Mouse (Mus musculus) lung, adult 10 weeks (tissue): Measurements from ENCODE around the gene Arhgap9. TPM values are rescaled to one million over a fixed set of nuclear protein-coding genes. Genes with fewer than 3 reads are reported as not detected.

Source experiments
- polyA plus RNA-seq: library from polyadenylated mRNA; stranded (reverse); fragments of 350-450 nt; fragmentation: Illumina TruSeq; extraction: RNeasy Lipid Tissue Mini Kit (QIAGEN cat#74804); gene quantifications from one replicate; pipeline ENCODE4 v1.2.3, GENCODE M21; 2014; ENCODE audit warnings: low read depth, low replicate concordance; ENCODE audit not compliant: insufficient read depth

Arhgap9 gene
- 17.6 TPM for polyA plus RNA-seq

DNA sequence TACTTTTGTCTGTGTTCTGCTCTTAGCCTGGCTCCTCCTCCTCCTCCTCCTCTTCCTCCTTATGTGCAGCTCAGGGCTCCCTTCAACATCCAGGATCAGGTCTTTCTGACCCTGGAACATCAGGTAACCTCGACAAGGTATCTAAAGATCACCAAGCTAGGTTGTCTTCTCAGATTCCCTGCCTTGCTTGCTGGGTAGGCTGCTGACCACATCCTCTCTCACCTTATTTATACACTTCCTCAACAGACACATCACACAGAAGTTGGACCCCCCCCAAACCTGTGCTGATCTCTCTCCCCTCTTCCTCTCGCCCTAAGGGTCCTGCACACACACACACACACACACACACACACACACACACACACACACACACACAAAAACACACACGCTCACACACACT is at the start of gene Arhgap9:
TSS of gene Arhgap9 (plus strand) at position 344 of the 400 bp plus-strand sequence.

GRCm38 (mm10) chr10:127288800-127289572 is 32.8 kb upstream of the Arhgap9 start, which contains the start of gene Mbd6:
Gene Mbd6 (minus strand): TSS chr10:127289018.

DNA sequence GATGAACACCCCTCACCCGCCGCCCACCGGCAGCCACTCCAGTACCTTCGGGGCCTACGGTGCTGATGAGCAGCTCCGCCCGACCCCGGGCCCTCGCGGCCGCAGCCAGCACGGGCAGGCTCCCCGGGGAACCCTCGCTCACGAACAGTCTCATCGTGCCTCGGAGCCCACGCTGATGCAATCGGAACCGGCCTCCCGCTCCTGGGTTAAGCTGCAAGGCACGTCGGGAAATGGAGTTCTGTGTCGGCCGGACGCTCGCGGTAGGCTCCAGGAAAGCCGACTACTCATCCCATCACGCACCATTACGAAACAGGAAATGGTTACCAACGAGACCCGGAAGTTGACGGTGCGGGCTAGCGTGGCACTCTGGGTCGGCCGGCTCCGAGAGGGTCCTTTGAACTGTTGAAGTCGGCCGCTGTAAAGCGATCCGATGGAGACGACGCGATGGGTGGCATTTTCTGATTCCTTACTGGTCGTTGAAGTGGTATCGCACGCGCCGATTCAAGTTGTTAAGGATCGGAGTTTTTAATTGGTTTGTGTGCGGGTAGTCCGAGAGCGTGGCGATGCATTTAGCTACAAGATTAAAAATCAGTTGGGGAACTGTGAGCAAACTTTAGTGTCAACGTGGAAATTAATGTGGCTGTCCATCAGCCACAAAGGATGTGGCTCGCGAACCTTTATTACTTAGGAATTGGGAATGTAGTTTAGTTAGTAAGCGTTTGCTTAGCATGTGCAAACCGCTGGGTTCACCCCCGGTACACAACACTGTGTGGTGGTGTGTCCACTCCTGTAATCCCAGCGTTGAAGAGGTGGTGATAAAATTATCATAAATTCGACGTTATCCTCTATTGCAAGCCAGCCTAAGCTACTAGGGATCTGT is 10.0 kb upstream of the Arhgap9 start, which contains the start of gene Mars:
TSS of gene Mars (minus strand) at position 311 of the 880 bp plus-strand sequence.

DNA sequence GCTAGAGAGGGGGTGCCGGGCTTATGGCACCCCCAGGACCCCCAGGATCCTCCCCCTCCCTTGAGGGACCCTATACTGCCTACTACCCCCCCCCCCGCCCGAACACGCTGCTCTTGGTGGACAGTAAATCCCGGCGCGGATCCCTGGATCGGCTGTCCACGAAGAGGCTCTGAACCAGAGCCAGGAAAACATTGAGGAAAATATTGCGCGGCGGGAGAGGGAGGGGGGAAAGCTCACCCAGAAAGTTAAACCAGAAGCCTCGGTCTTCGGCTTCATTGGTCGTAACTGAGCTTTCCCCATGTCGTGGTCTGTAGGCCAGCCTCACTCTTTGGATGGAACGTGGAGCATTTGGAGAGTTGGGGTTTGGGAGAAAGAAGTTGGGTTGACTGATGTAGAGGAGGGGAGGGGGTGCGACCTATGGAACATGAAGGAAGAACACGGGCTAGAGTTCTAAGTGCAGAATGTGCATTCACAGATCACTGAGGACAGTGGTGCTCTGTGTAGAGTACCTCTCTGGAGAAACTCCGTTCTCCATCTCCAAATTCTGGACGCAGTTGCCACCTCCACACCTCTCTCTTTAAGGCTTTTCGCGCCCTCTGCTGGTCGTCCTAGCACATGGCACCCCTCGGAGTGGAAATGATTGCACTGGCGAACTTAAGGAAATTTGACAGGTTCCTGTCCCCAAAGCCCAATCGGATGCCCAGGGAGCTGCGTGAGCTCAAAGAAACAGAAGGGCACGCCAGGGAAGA is 20.3 kb downstream of the Arhgap9 start, which contains the start of gene Gli1:
TSS of gene Gli1 (minus strand) at position 84 of the 749 bp plus-strand sequence.

DNA sequence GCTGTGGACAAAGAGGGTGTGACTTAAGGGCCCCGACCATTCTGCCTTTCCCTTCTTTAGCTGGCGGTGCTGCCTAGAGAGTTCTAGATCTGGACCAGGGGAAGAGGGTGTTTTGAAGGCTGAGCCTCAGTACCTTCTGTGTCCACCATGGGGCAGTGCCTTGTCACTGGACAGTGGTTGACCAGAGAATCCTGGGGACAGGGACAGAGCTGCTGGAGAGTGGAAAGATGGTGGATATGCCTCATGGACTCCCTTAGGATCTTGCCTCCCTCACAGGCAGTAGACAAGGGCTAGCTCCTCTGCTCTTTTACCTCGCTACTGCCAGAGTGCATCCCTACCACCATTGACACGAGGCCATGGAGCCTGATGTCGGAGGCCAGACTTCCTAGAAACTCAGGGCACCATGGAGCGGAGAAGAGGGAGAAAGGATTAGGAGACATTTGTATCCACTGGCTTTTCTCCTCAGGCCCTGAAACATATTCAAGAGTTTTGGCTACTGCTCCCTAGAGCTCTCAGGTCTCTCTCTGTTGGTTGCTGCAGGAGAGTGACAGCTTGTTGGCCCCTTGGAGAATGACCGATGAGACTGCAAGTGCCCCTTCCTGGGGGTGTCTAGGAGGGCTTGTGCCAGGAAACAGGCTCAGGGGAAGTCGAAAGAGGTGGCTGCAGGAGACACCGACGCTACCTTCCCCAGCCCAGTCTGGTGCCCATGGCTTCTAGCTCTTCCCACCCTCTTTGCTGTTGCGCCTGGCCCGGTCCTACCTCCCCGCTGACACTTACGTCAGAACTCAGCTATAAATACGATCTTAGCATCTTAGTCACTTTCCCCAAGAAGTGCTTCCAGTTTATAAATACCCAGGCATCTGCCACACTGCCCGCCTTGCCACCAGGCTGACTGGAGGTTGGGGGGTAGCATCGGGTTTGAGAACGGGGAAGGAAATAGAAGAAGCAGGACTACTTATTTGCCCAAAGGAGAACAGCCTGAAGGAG is 32.4 kb downstream of the Arhgap9 start, which contains the start of gene Inhbe:
TSS of gene Inhbe (minus strand) at position 503 of the 987 bp plus-strand sequence.

DNA sequence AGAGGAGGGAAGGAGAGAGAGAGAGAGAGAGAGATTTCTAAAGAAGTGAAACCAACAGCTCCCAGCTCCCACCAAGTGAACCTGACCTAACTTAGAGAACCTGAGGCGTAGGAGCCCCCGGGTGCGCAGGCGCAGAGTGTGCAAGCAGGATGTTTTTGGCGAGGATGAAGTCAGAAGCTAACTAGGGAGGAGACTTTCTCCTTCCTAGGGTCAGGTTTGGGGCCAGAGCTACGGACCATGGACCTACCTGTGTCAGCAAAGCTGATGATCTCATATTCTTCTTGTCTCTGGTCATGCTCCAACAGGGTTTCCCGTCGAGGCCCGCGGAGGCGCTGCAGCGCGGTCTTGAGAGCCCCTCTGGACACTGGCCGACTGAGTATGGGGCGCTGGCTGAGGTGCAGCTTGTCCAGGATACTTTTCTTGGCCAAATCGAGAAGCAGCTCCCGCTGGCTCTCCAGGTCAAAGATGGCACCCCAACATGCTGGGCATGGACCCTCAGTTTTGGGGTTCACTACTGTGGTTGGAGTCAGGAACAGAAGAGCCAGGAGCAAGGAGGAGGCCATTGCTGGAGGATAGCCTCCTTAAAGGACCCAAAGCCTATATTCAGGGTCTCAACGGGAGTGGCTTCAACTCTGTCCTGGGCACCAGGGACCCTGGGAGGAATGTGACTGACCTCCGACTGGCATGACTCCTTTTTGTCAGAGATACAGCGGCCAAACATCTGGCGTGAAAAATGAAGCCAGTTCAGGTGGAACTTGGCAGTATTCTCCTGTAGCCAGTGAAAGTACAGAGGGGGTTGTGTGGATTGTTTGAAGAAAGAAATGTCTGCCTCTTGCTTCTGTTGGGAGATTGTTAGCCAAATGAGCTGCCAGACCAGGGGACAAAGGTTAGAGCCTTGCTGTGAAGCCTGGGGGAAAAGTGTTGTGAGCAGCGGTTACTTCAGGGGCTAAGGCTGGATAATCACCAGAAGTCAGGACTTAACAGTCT is 48.4 kb downstream of the Arhgap9 start, which contains the start of gene Inhbc:
TSS of gene Inhbc (minus strand) at position 598 of the 987 bp plus-strand sequence.

Other genes with a start within 250 kb of the Arhgap9 start
- 2.7 TPM for gene Agap2, start 246.7 kb upstream of the Arhgap9 start, polyA plus RNA-seq
- 76.6 TPM for gene Os9, start 200.8 kb upstream of the Arhgap9 start, polyA plus RNA-seq
- 44.3 TPM for gene B4galnt1, start 156.7 kb upstream of the Arhgap9 start, polyA plus RNA-seq
- gene Slc26a10, start 141.3 kb upstream of the Arhgap9 start, polyA plus RNA-seq: 0.32 TPM
- 19.5 TPM for gene Arhgef25, start 131.9 kb upstream of the Arhgap9 start, polyA plus RNA-seq
- 38.5 TPM for gene Dtx3, start 126.2 kb upstream of the Arhgap9 start, polyA plus RNA-seq
- 29.9 TPM for gene Pip4k2c, start 110.4 kb upstream of the Arhgap9 start, polyA plus RNA-seq
- gene Kif5a, start 58.6 kb upstream of the Arhgap9 start, polyA plus RNA-seq: 0.23 TPM
- gene Dctn2, start 55.6 kb upstream of the Arhgap9 start, polyA plus RNA-seq: 112 TPM
- 13.4 TPM for gene Mbd6, start 32.9 kb upstream of the Arhgap9 start, polyA plus RNA-seq
- gene Mars, start 10.2 kb upstream of the Arhgap9 start, polyA plus RNA-seq: 39.4 TPM
- gene Gli1, start 20.0 kb downstream of the Arhgap9 start, polyA plus RNA-seq: 1.4 TPM
- gene Inhbe, start 32.4 kb downstream of the Arhgap9 start, polyA plus RNA-seq: not detected
- not detected for gene Inhbc, start 48.5 kb downstream of the Arhgap9 start, polyA plus RNA-seq
- gene R3hdm2, start 58.4 kb downstream of the Arhgap9 start, polyA plus RNA-seq: 36.0 TPM
- 0.55 TPM for gene Stac3, start 179.7 kb downstream of the Arhgap9 start, polyA plus RNA-seq
- gene Ndufa4l2, start 193.0 kb downstream of the Arhgap9 start, polyA plus RNA-seq: 63.4 TPM
- gene Shmt2, start 200.5 kb downstream of the Arhgap9 start, polyA plus RNA-seq: 14.9 TPM
- gene Nxph4, start 212.6 kb downstream of the Arhgap9 start, polyA plus RNA-seq: 0.18 TPM